Mouse (Mus musculus): ENCODE measurements around the gene Slc25a41.
"Not testable (repeated sequence)": the region's sequence is repeated elsewhere in the genome, so short reads cannot be mapped to it uniquely, and the experiment has no call there.

Gene Slc25a41

DNA sequence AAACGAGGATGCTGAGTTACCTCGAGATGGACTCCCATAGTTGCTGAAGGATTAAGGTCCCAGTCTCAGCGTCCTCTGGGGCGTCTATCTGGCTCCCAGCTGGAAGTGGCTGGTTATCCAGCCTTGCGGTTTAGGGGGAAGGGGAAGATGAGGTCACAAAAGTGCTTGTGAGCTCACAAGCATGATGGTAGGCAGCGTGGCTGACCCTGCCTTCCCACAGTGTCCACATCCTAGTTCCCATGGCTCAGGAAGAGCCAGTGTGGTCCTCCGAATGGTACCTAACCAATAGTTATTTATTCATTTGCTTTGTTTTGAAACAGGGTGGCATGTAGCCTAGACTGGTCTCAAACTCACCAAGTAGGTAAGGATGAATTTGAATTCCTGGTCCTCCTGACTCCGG lies at the start of gene Slc25a41:
TSS of gene Slc25a41 (minus strand) at position 101 of the 400 bp plus-strand sequence.
- DNase-seq: no peak

DNA sequence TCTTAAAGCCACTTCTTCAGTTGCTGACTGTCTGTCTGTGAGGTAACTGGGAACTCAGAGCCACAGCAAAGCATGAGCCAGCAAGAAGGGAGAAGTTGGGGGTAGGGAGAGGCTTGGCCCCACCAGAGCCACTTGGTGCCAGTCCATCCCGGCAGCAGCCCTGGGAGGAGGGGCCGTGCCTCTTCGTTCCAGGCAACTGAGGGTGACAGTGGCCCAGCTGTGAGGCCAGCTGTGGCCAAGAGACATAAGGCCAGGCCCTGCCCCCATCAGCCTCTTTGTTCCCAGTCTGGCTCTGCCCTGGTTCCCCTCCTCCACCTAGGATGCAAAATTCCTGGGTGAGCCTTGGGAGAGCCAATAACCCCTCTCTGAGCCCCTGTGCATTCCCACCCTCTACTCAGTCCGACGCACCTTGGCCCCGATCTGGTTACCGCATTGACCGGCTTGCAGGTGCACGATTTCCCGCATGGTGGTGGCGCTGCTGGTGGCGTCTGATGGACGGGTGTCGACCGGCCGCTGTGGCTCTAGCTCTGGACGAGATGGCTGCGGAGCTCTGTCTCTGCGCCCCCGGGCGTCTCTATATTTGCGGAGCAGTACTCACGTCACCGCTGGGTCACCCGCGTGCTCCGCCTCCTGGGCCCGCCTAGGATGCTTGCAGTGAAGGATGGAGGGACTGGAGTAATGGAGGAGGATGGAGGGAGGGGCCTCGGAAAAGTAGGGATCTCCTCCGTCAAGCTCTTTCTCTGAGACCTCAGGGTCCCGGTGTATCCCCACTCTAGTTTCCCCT lies 45.8 kb upstream of the Slc25a41 start, which contains the start of gene Tubb4a:
TSS of gene Tubb4a (minus strand) at position 734 of the 784 bp plus-strand sequence.
- peak; percentile 92 to 95 for DNase-seq

DNA sequence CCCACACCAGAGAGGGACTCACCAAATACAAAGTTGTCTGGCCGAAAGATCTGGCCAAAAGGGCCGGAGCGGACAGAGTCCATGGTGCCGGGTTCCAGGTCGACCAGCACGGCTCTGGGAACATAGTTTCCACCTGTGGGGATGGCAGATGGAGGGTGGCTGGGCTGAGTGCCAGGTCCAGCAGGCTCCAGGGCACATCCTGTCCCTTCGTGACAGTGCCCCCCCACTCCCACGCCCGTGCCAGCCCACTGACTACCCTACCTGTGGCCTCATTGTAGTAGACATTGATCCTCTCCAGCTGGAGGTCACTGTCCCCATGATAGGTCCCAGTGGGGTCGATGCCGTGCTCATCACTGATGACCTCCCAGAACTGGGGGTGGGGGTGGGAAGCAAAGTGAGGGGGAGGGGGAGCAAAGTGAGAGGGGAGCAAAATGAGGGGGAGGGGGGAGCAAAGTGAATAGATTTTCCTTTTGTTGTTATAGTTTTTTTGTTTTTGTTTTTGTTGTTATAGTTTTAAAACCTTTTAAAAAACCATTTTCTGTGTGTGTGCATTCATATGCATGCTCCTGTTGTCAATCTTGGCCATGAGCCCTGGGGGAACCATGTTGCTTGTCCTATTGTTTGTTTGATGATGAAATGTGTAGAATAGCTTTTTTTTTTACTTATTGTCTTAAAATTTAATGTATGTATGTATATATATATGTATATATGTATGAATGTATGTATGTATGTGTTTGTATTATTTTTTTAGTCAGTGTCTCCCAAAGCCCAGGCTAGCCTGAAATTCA lies 44.7 kb upstream of the Slc25a41 start:
- DNase-seq: peak; percentile 95 to 99

DNA sequence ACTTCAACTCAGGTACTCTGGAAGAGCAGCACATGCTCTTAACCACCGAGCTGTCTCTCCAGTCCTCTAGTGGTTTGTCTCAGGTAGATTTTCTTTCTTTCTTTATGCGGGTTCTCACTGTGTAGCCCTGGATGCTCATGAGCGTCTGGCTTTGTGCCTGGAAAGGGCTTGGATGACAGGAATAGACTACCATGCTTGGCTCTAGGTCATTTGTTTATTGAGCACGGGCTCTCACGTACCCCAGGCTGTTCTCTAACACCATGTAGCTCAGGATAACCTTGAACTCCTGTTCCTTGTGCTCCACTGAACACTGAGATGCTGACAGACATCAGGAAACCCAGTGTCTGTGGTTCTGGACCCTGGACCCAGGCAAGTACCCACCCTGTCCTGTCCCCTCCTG lies 41.0 kb upstream of the Slc25a41 start:
- peak; percentile 79 to 84 for DNase-seq

DNA sequence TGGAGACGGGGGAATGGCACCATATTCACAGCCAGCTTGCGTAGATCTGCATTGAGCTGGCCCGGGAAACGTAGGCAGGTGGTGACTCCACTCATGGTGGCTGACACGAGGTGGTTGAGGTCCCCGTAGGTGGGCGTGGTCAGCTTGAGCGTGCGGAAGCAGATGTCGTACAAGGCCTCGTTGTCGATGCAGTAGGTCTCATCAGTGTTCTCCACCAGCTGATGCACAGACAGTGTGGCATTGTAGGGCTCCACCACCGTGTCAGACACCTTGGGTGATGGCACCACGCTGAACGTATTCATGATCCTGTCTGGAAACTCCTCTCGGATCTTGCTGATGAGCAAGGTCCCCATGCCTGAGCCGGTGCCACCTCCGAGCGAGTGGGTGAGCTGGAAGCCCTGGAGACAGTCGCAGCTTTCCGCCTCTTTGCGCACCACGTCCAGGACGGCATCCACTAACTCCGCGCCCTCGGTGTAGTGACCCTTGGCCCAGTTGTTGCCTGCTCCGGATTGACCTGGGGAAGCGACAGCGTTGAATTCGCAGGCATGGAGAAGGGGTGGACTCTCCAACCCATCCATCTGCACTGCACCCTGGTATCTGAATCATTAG lies 39.9 kb upstream of the Slc25a41 start:
- peak in 1 of 2 experiments; percentile 23 for DNase-seq

- no peak for DNase-seq
Observed at GRCm38 (mm10) chr17:57079919-57080318, 38.5 kb upstream of the Slc25a41 start.

DNA sequence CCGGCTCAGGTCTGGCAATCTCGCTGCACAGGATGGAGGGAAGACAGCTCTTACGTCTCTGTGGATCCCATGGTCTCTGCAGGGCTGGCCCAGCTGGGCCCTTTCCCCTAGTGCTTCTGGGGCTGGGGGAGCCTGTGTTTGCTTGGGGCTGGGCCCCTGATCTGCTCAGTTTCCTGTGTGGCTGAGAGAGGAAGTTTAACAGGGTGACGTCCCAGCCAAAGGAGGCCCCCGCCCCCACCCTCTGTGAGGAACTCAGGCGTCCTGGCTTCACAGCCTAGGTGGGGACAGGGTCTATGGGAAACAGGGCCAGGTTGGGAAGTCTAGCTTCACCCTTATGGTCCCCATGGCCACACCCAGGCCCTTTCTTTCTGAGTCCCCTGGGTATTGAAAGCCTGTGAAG lies 36.9 kb upstream of the Slc25a41 start, which contains the start of gene Dennd1c:
TSS of gene Dennd1c (minus strand) at position 179 of the 400 bp plus-strand sequence.
- no peak for DNase-seq

DNA sequence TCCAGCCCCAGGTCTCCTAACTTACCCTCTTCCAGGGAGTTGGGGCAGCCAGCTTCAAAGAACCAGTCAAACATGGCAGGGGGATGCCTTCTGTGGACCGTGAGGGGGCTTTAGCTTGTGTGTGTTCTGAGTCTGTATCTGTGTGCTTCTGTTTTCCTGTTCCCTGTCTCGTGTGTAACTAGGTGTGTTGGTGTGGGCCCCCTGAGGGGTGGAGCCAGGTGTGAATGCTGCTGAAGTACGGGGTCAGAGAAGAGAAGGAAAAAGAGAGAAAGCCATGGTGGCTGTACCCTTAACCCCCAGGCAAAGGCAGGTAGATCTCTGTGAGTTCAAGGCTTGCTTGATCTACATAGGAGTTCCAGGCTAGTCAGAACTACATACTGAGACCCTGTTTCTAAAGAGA lies 35.5 kb upstream of the Slc25a41 start:
- no peak for DNase-seq

DNA sequence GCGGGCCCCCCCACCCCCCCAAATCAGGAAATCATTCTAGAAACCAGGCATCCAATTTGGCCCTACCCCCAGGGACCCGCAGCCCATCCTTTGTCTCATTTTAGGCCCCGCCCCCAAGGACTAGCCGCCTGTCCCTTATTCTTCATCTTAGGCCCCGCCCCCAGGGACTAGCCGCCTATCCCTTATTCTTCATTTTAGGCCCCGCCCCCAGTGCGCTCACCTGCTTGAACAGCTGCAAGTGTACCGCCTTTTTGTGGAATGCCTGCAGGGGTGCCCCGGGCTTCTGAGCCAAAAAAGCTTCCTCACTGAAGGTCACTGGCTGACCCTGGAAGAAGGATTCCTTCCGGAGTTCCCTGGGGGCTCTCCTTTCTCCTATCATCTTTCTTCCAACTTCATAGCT lies 29.2 kb upstream of the Slc25a41 start:
- no peak for DNase-seq

DNA sequence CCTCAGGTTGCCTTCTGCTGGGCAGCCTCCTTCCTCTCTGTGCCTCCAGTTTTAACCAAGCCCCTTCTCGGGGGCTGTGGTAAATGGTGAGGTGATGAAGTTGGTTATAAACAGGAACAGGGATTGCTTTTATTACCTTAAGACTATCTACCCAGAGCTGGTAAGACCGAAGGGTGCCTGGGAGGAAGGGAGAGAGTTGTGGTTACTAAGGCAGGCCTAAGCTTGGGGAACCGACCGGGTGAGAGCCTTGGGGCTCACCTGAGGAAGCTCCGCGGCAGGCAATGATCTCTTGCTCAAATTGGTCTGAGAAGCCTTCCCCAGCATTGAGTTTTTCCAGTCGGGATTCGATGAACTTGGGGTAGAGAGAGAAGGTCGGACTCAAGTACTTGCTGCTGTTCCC lies 28.8 kb upstream of the Slc25a41 start:
- no peak for DNase-seq

- no peak for DNase-seq
Observed at GRCm38 (mm10) chr17:57066908-57067307, 25.5 kb upstream of the Slc25a41 start.

GRCm38 (mm10) chr17:57063031-57063430 lies 21.6 kb upstream of the Slc25a41 start:
- DNase-seq: no peak

DNA sequence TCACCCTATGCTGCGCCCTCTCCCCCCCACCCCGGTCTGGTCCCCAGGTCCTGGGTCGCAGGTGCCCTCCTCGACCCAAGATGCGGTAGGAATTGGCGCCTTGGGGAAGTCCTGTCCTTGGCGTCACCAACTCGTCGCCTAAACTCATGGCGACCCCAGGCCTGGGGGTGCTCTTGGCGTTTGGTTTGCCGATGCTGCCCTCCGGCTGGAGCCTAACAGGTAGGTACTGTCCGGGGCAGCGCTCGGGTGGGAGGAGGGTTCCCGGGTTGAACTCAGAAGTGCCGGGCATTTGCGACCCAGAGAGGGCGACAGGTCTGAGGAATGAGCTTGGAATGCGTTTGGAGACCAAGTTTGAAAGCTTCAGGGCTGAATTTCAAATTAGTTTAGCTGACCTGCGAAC lies 21.1 kb upstream of the Slc25a41 start:
- no peak for DNase-seq

- DNase-seq: peak; percentile 52 to 67
Observed at GRCm38 (mm10) chr17:57062011-57062521, 20.6 kb upstream of the Slc25a41 start.

DNA sequence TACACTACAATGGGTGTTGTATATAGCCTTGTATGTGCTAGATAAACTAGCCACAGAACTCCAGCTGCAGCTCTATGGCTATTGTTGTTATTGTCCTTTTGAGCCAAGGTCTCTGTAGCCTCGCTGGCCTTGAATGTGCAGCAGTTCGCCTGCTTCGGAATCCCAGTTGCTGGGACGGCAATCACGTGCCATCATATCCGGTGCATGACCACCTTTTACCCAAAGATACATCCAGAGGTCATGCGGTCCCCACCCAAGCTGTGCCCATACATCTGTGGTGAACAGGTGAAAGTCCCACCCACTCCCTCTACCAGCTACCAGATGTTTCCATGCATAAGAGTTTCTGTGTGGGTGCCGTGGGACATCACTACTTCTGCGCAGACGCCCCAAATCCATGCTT lies 19.6 kb upstream of the Slc25a41 start:
- DNase-seq: peak in 1 of 2 experiments; percentile 40

GRCm38 (mm10) chr17:57060231-57060801 lies 18.9 kb upstream of the Slc25a41 start:
- DNase-seq: peak; percentile 97 to 99

DNA sequence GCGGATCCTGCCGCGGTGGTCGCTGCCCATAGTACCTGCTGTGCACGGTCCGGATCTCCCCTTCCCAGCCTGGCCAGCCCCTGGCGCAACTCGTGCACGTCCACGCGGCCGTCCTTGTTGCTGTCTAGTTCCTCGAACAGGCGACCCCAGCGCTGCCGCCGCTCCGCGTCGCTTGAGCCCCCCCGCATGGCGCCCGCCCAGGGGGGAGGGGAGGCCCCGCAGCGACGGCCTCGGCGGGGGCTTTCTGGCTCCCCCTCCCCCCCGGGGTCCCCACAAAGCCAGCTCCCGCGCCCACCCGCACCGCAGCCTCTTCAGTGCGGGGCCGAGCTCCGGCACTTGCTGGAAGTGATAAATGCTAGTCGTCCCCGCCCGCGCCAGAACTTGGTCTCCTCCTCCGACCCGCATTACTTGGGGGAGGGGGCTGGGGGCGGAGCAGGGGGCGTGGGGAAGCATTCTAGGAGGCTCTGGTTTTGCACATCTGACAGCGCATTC lies 18.1 kb upstream of the Slc25a41 start, which contains the start of gene Slc25a23:
TSS of gene Slc25a23 (minus strand) at position 378 of the 492 bp plus-strand sequence.
- DNase-seq: peak; percentile 72 to 75

DNA sequence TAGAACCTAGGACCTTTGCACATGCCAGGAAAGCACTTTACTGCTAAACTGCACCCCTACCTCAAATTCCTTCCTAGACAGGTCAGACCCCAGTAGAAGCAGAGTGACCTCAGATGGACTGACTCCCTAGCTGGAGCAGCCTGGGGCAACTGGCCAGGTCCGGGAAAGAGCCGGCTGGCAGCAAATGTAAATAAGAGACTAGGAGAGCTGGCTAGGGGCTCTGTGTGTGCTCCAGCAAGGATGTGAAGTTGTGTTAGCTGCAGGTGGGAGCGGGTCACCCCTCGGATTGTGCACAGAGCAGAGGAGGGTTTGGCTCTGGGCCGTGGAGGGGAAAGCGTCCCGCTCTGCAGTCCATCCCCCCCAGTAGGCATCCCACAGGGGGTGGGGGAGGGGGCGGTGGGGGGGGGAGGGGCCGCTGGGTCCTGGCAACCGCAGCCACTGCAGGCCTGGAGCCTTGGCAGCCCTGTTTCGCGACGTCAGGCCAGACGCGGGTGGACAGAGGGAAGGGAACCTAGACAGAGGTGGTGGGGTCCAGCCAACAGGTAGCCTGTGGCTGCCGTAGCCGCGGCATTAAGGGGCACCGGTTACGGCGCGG lies 17.5 kb upstream of the Slc25a41 start, which contains the start of gene Crb3:
TSS of gene Crb3 (plus strand) at position 215 of the 595 bp plus-strand sequence.
- DNase-seq: peak; percentile 62 to 67

DNA sequence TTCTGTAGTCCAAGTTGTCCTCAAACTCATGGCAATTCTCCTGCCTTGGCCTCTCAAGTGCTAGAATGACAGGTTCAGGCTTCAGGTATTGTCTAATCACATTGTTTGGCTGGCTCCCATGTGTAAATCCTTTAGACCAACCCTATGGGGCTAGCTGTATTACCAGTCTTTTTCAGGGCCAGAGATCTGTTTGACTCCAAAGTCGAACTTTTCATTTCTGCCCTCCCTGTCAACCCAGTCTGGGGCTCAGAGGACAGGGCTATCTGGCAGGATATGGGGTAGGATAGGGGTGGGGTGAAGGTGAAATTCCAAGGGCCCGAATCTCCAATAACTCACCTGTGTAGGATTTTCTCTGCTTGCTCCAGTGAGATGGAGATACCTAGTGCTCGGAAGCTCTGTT lies 14.8 kb upstream of the Slc25a41 start:
- DNase-seq: no peak

GRCm38 (mm10) chr17:57051679-57052078 lies 10.2 kb upstream of the Slc25a41 start:
- DNase-seq: not testable (repeated sequence)

DNA sequence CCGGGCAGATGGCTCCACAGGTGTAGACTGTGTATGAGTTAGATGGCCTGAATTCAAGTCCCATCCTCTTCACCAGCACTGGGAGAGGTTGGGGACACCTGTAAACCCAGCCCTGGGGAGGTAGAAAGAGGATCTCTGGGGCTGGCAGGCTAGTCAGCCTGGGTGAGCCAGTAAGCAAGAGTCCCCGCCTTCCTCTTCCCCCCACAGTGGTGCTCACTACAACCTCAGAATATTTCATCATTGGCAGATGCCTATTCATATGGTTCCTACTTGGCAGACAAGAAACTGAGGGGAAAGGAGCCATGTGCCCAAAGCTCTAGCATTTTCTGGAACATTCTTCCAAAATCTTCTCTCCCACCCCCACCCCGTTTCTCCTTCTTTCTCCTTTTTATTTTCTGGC lies 7.4 kb upstream of the Slc25a41 start:
- no peak for DNase-seq

- no peak for DNase-seq
Observed at GRCm38 (mm10) chr17:57047406-57047805, 6.0 kb upstream of the Slc25a41 start.
